Mouse (Mus musculus): ENCODE measurements around the gene Mpped2. TPM values are rescaled to one million over a fixed set of nuclear protein-coding genes. Genes with fewer than 3 reads are reported as not detected.

The Mpped2 gene
- total RNA-seq, 2 experiments from 2014 or later, result 31.2 to 36.5 TPM

GRCm38 (mm10) chr2:106745364-106745763 lies 52.3 kb downstream of the Mpped2 start:
- DNase-seq, result no peak

GRCm38 (mm10) chr2:106746211-106746610 lies 53.1 kb downstream of the Mpped2 start:
- no peak for DNase-seq

GRCm38 (mm10) chr2:106746905-106747304 lies 53.8 kb downstream of the Mpped2 start:
- no peak for DNase-seq

- no peak for DNase-seq
Measured at GRCm38 (mm10) chr2:106747342-106747741, 54.3 kb downstream of the Mpped2 start.

GRCm38 (mm10) chr2:106750878-106751277 lies 57.8 kb downstream of the Mpped2 start:
- DNase-seq, result no peak

- DNase-seq, result no peak
Measured at GRCm38 (mm10) chr2:106753703-106754102, 60.6 kb downstream of the Mpped2 start.

- DNase-seq, result no peak
Measured at GRCm38 (mm10) chr2:106754696-106755095, 61.6 kb downstream of the Mpped2 start.

- DNase-seq, result no peak
Measured at GRCm38 (mm10) chr2:106756354-106757103, 63.5 kb downstream of the Mpped2 start.

- no peak for DNase-seq
Measured at GRCm38 (mm10) chr2:106762920-106763319, 69.9 kb downstream of the Mpped2 start.

- no peak for DNase-seq
Measured at GRCm38 (mm10) chr2:106769236-106769635, 76.2 kb downstream of the Mpped2 start.

- DNase-seq, result no peak
Measured at GRCm38 (mm10) chr2:106772643-106773042, 79.6 kb downstream of the Mpped2 start.

GRCm38 (mm10) chr2:106774251-106775196 lies 81.5 kb downstream of the Mpped2 start:
- DNase-seq, result no peak

GRCm38 (mm10) chr2:106775994-106776393 lies 82.9 kb downstream of the Mpped2 start:
- DNase-seq, result no peak

GRCm38 (mm10) chr2:106778861-106779516 lies 85.9 kb downstream of the Mpped2 start:
- DNase-seq, result no peak

GRCm38 (mm10) chr2:106781181-106782179 lies 88.4 kb downstream of the Mpped2 start:
- no peak for DNase-seq

- DNase-seq, result no peak
Measured at GRCm38 (mm10) chr2:106783311-106783710, 90.2 kb downstream of the Mpped2 start.

- peak; percentile 63 to 74 for DNase-seq
Measured at GRCm38 (mm10) chr2:106788055-106788454, 95.0 kb downstream of the Mpped2 start.

- no peak for DNase-seq
Measured at GRCm38 (mm10) chr2:106788573-106788972, 95.5 kb downstream of the Mpped2 start.

GRCm38 (mm10) chr2:106789694-106790328 lies 96.7 kb downstream of the Mpped2 start:
- no peak for DNase-seq

GRCm38 (mm10) chr2:106790329-106790701 lies 97.2 kb downstream of the Mpped2 start:
- DNase-seq, result no peak

- no peak for DNase-seq
Measured at GRCm38 (mm10) chr2:106796246-106796645, 103.2 kb downstream of the Mpped2 start.
